Mouse (Mus musculus) kidney, embryonic 16.5 days (tissue): ENCODE results near the gene C2cd2. TPM values are rescaled to one million over a fixed set of nuclear protein-coding genes. Genes with fewer than 3 reads are reported as not detected.
"Not testable (repeated sequence)": the region's sequence is repeated elsewhere in the genome, so short reads cannot be mapped to it uniquely, and the experiment has no call there.

Experiments used
- ATAC-seq: fragments of 200-750 bp; cut with Nextera tagmentation; 2 replicates; pipeline ENCODE4 v1.8.0; 2017; ENCODE audit warnings: moderate TSS enrichment; ENCODE audit not compliant: low FRiP score, low TSS enrichment
- H3K27ac ChIP-seq: fragments of 300-500 bp; sonication (generic); 2 replicates; pipeline ENCODE4 v1.5.1; 2014; ENCODE audit warnings: low read length
- H3K27me3 ChIP-seq: fragments of 300-500 bp; sonication (generic); 2 replicates; pipeline ENCODE4 v1.6.1; 2014; ENCODE audit warnings: low read length, control low read depth, mixed read lengths; ENCODE audit not compliant: insufficient read depth
- H3K36me3 ChIP-seq: fragments of 300-500 bp; sonication (generic); 2 replicates; pipeline ENCODE4 v1.6.1; 2014; ENCODE audit warnings: low read length, control low read depth, mixed read lengths; ENCODE audit not compliant: insufficient read depth
- H3K4me1 ChIP-seq: fragments of 300-500 bp; sonication (generic); 2 replicates; pipeline ENCODE4 v1.6.1; 2014; ENCODE audit warnings: low read length, control low read depth, mixed read lengths; ENCODE audit not compliant: insufficient read depth
- H3K4me2 ChIP-seq: fragments of 300-500 bp; sonication (generic); replicated peaks from 2 replicates; pipeline ENCODE4 v1.6.1; 2014; ENCODE audit warnings: low read depth, low read length
- H3K4me3 ChIP-seq: fragments of 300-500 bp; sonication (generic); 2 replicates; pipeline ENCODE4 v1.5.1; 2014; ENCODE audit warnings: mild to moderate bottlenecking, low read length
- H3K9ac ChIP-seq: fragments of 300-500 bp; sonication (generic); replicated peaks from 2 replicates; pipeline ENCODE4 v1.6.1; 2014; ENCODE audit warnings: low read length
- H3K9me3 ChIP-seq: fragments of 300-500 bp; sonication (generic); 2 replicates; pipeline ENCODE4 v1.6.1; 2016; ENCODE audit warnings: low read length, control low read depth
- WGBS: fragments of 180-500 bp; shearing (Covaris S2); extraction: QIAGEN DNeasy Blood & Tissue Kit; methylation state at CpG from one replicate; pipeline ENCODE4 v1.1.7; 2014; 5-methylcytosine and 5-hydroxymethylcytosine counted together
- polyA plus RNA-seq: library from polyadenylated mRNA; unstranded; fragments of >200 nt; fragmentation: Nextera tagmentation; extraction: Ambion mirVana; gene quantifications from 2 replicates; pipeline ENCODE4 v1.2.1, GENCODE M21; 2015

The C2cd2 gene
- polyA plus RNA-seq, 1 experiment from 2014 or later: 16.7 TPM

DNA sequence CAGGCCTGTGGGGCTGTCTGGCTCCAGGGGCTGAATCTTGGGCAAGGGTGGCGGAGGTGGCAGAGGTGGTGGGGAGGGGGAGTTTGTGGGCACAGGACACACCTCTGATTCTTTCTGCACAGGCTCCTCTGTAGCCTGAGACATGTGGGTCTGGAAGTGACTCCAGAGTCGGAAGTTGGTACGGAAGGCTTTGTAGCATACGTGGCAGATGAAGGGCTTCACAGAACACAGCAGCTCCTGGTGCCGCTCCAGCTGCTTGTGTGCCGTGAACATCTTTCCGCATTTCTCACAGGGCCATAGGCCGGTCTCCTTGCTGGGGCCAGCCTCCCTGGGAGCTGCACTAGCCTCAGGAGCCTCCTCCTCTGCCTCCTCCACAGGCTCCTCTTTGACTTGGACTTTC, 12.3 kb downstream of the C2cd2 start:
- Histone ChIP-seq H3K27me3 (no peaks in the 10 kb centered on the region), H3K4me1 (no peaks in the 10 kb centered on the region), H3K36me3 (peaks cover 52% of the 10 kb centered on the region), H3K4me3 (no peak overlapping the region), H3K9ac (no peak overlapping the region), H3K9me3 (no peaks in the 10 kb centered on the region), H3K27ac (no peak overlapping the region), H3K4me2 (no peak overlapping the region)
- ATAC-seq: no peak
- WGBS: 98% methylated on average over 8 of the region's 8 CpGs

DNA sequence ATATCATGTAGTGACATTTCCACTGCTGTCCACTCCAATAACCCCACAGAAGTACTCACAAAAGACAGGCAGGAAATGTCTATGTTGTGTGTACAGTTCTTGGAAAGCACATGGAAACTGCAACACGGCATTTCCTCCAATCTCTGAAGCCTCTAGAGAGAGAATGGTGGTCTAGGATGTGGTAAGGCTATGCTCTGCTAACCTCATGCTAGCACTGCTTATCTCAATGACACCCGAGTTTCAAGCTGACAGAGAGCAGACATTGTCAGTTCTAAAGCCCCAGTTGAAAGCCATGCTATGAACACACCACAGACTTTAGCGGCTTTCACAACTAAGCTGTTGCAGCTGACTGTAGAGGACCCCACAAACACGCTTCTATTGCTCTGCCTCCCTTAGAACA, 13.6 kb downstream of the C2cd2 start:
- no peak for ATAC-seq
- Histone ChIP-seq H3K9me3 (no peaks in the 10 kb centered on the region), H3K36me3 (peaks cover 46% of the 10 kb centered on the region), H3K4me2 (no peak overlapping the region), H3K27me3 (no peaks in the 10 kb centered on the region), H3K27ac (no peak overlapping the region), H3K4me3 (no peak overlapping the region), H3K4me1 (no peaks in the 10 kb centered on the region), H3K9ac (no peak overlapping the region)
- WGBS: 89% methylated on average over 4 of the region's 4 CpGs

GRCm38 (mm10) chr16:97946993-97947392, 15.4 kb downstream of the C2cd2 start:
- 80% methylated on average over 2 of the region's 2 CpGs for WGBS
- not testable (repeated sequence) for H3K27ac ChIP-seq, H3K4me1 ChIP-seq, H3K9ac ChIP-seq, H3K9me3 ChIP-seq, ATAC-seq, H3K4me3 ChIP-seq, H3K27me3 ChIP-seq, H3K4me2 ChIP-seq
- H3K36me3 ChIP-seq: peaks cover 37% of the 10 kb centered on the region

GRCm38 (mm10) chr16:97941844-97942243, 20.6 kb downstream of the C2cd2 start:
- Histone ChIP-seq H3K4me2 (no peak overlapping the region), H3K4me1 (no peaks in the 10 kb centered on the region), H3K4me3 (no peak overlapping the region), H3K36me3 (peaks cover 7% of the 10 kb centered on the region), H3K27ac (no peak overlapping the region), H3K9ac (no peak overlapping the region), H3K9me3 (no peaks in the 10 kb centered on the region), H3K27me3 (no peaks in the 10 kb centered on the region)
- ATAC-seq: no peak

GRCm38 (mm10) chr16:97940471-97940973, 21.9 kb downstream of the C2cd2 start:
- Histone ChIP-seq H3K36me3 (peaks cover 7% of the 10 kb centered on the region), H3K4me3 (no peak overlapping the region), H3K9ac (no peak overlapping the region), H3K27me3 (no peaks in the 10 kb centered on the region), H3K27ac (no peak overlapping the region), H3K4me2 (no peak overlapping the region), H3K4me1 (no peaks in the 10 kb centered on the region), H3K9me3 (no peaks in the 10 kb centered on the region)
- 86% methylated on average over 3 of the region's 3 CpGs for WGBS
- ATAC-seq: no peak

GRCm38 (mm10) chr16:97935815-97936214, 26.6 kb downstream of the C2cd2 start:
- Histone ChIP-seq H3K4me2 (no peak overlapping the region), H3K4me1 (no peaks in the 10 kb centered on the region), H3K27ac (no peak overlapping the region), H3K27me3 (no peaks in the 10 kb centered on the region), H3K36me3 (no peaks in the 10 kb centered on the region), H3K9me3 (no peaks in the 10 kb centered on the region), H3K4me3 (no peak overlapping the region), H3K9ac (no peak overlapping the region)
- ATAC-seq: no peak
- WGBS: 88% methylated on average over 3 of the region's 3 CpGs

GRCm38 (mm10) chr16:97930231-97930630, 32.2 kb downstream of the C2cd2 start:
- Histone ChIP-seq H3K36me3 (no peaks in the 10 kb centered on the region), H3K27me3 (no peaks in the 10 kb centered on the region), H3K9me3 (no peaks in the 10 kb centered on the region), H3K4me3 (no peak overlapping the region), H3K27ac (no peak overlapping the region), H3K4me2 (no peak overlapping the region), H3K4me1 (no peaks in the 10 kb centered on the region), H3K9ac (no peak overlapping the region)
- ATAC-seq: no peak

DNA sequence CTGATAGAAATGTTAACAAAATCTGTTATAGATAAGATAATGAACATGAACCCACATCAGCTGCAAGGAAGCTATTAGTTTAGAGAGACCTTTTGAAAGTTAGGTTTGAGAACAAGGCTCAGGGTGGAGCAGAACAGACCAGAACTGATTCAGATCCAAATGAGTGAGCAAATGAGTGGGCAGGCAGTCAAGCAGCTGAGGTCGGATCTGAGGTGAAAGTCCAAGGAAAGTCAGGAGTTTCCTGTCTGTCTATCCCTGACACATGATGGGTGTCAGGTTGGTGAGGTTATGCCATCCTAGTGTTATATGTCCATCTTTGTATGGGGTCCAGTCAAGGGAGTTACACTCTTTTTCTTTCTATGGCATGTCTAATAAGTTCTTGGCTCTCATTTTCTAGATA, 32.9 kb downstream of the C2cd2 start:
- Histone ChIP-seq H3K4me3 (no peak overlapping the region), H3K27me3 (no peaks in the 10 kb centered on the region), H3K36me3 (no peaks in the 10 kb centered on the region), H3K9me3 (no peaks in the 10 kb centered on the region), H3K27ac (no peak overlapping the region), H3K4me2 (no peak overlapping the region), H3K9ac (no peak overlapping the region), H3K4me1 (no peaks in the 10 kb centered on the region)
- no peak for ATAC-seq
- WGBS: 39% methylated on average over 1 of the region's 1 CpGs

DNA sequence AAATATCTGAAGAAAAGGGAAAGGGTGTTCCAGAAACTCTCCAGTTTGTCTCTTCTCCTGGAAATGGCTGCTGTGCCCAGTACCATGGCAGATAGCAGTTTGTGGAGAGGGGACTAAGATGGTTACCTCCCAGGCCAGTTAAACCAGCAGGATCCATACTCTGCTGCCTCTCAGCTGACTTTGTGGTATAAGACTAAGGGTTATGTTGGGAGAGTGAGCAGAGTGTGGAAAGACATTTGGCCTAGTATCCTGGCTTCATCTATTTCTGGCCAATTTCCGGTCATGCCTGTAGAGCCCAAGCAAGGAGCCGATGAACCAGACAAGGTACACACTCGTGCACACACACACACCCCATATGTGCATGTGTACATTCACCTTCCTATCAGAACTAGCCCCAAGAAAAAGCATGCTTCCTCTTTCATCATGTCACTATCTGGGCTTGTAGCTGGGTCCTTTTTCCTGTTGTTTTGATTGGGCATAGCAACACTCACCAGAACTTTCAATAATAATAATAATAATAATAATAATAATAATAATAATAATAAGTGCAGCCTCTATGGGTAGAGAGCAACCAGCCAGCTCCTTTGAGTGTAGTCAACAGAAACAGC, 35.0 kb downstream of the C2cd2 start:
- ATAC-seq: no peak
- Histone ChIP-seq H3K36me3 (no peaks in the 10 kb centered on the region), H3K9ac (no peak overlapping the region), H3K4me2 (no peak overlapping the region), H3K9me3 (no peaks in the 10 kb centered on the region), H3K4me3 (no peak overlapping the region), H3K4me1 (no peaks in the 10 kb centered on the region), H3K27me3 (no peaks in the 10 kb centered on the region), H3K27ac (no peak overlapping the region)
- WGBS: 91% methylated on average over 3 of the region's 3 CpGs

DNA sequence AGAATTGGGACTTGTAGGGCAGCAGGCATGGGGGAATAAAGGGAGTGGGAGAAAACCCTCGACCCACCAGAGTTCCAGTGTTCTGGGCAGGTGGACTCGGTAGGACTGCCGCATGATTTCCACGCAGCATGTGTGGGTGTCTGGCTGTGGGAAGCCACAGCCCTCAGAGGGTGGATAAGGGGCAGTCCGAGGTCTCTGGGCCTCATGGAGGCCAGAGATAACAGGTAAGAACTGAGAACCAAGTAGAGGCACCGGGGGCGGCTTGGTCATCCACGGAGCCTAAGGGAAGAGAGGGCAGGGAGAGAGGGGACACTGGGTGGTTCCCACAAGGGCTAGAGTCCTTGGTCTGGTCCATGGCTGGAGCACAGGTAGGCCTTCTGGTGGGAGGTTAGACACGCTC, 36.0 kb downstream of the C2cd2 start:
- no peaks in the 10 kb centered on the region for H3K9me3 ChIP-seq
- H3K4me3 ChIP-seq: no peak overlapping the region
- H3K4me1 ChIP-seq: peaks cover 5% of the 10 kb centered on the region; the same call in 1 of the 2 replicates
- no peak overlapping the region for H3K9ac ChIP-seq
- 92% methylated on average over 9 of the region's 9 CpGs for WGBS
- no peaks in the 10 kb centered on the region for H3K36me3 ChIP-seq
- ATAC-seq: no peak
- no peaks in the 10 kb centered on the region for H3K27me3 ChIP-seq
- no peak overlapping the region for H3K27ac ChIP-seq
- no peak overlapping the region for H3K4me2 ChIP-seq
